Mouse (Mus musculus): Measurements from ENCODE around the gene Wscd1.

Wscd1 gene

GRCm38 (mm10) chr11:71767726-71768125 is 18.0 kb downstream of the Wscd1 start:
- in situ Hi-C loops (cut with MboI; ENCODE audit: low sequenced_read_pairs), result no loop called here

GRCm38 (mm10) chr11:71769744-71770143 is 20.0 kb downstream of the Wscd1 start:
- in situ Hi-C loops (cut with MboI; ENCODE audit: low sequenced_read_pairs), result no loop called here

GRCm38 (mm10) chr11:71770479-71770878 is 20.8 kb downstream of the Wscd1 start:
- in situ Hi-C loops (cut with MboI; ENCODE audit: low sequenced_read_pairs), result no loop called here

- in situ Hi-C loops (cut with MboI; ENCODE audit: low sequenced_read_pairs), result no loop called here
Observed at GRCm38 (mm10) chr11:71771074-71771473, 21.4 kb downstream of the Wscd1 start.

- in situ Hi-C loops (cut with MboI; ENCODE audit: low sequenced_read_pairs), result no loop called here
Observed at GRCm38 (mm10) chr11:71772056-71772455, 22.3 kb downstream of the Wscd1 start.

GRCm38 (mm10) chr11:71772802-71773201 is 23.1 kb downstream of the Wscd1 start:
- in situ Hi-C loops (cut with MboI; ENCODE audit: low sequenced_read_pairs), result no loop called here

- in situ Hi-C loops (cut with MboI; ENCODE audit: low sequenced_read_pairs), result no loop called here
Observed at GRCm38 (mm10) chr11:71773986-71774767, 24.5 kb downstream of the Wscd1 start.

- in situ Hi-C loops (cut with MboI; ENCODE audit: low sequenced_read_pairs), result no loop called here
Observed at GRCm38 (mm10) chr11:71775056-71775455, 25.3 kb downstream of the Wscd1 start.

GRCm38 (mm10) chr11:71779642-71780041 is 29.9 kb downstream of the Wscd1 start:
- in situ Hi-C loops (cut with MboI; ENCODE audit: low sequenced_read_pairs), result no loop called here

GRCm38 (mm10) chr11:71781737-71782354 is 32.1 kb downstream of the Wscd1 start:
- in situ Hi-C loops (cut with MboI; ENCODE audit: low sequenced_read_pairs), result no loop called here

- in situ Hi-C loops (cut with MboI; ENCODE audit: low sequenced_read_pairs), result no loop called here
Observed at GRCm38 (mm10) chr11:71785499-71785898, 35.8 kb downstream of the Wscd1 start.

GRCm38 (mm10) chr11:71788209-71788608 is 38.5 kb downstream of the Wscd1 start:
- in situ Hi-C loops (cut with MboI; ENCODE audit: low sequenced_read_pairs), result no loop called here

- in situ Hi-C loops (cut with MboI; ENCODE audit: low sequenced_read_pairs), result no loop called here
Observed at GRCm38 (mm10) chr11:71790227-71790626, 40.5 kb downstream of the Wscd1 start.

- in situ Hi-C loops (cut with MboI; ENCODE audit: low sequenced_read_pairs), result no loop called here
Observed at GRCm38 (mm10) chr11:71799206-71799605, 49.5 kb downstream of the Wscd1 start.

GRCm38 (mm10) chr11:71808521-71808920 is 58.8 kb downstream of the Wscd1 start:
- in situ Hi-C loops (cut with MboI; ENCODE audit: low sequenced_read_pairs), result no loop called here

- in situ Hi-C loops (cut with MboI; ENCODE audit: low sequenced_read_pairs), result no loop called here
Observed at GRCm38 (mm10) chr11:71811828-71812227, 62.1 kb downstream of the Wscd1 start.

GRCm38 (mm10) chr11:71812921-71813320 is 63.2 kb downstream of the Wscd1 start:
- in situ Hi-C loops (cut with MboI; ENCODE audit: low sequenced_read_pairs), result no loop called here

GRCm38 (mm10) chr11:71814511-71814910 is 64.8 kb downstream of the Wscd1 start:
- in situ Hi-C loops (cut with MboI; ENCODE audit: low sequenced_read_pairs), result no loop called here

- in situ Hi-C loops (cut with MboI; ENCODE audit: low sequenced_read_pairs), result no loop called here
Observed at GRCm38 (mm10) chr11:71815326-71815725, 65.6 kb downstream of the Wscd1 start.

- in situ Hi-C loops (cut with MboI; ENCODE audit: low sequenced_read_pairs), result no loop called here
Observed at GRCm38 (mm10) chr11:71816918-71817317, 67.2 kb downstream of the Wscd1 start.

- in situ Hi-C loops (cut with MboI; ENCODE audit: low sequenced_read_pairs), result no loop called here
Observed at GRCm38 (mm10) chr11:71817341-71817740, 67.6 kb downstream of the Wscd1 start.

- in situ Hi-C loops (cut with MboI; ENCODE audit: low sequenced_read_pairs), result no loop called here
Observed at GRCm38 (mm10) chr11:71818111-71818510, 68.4 kb downstream of the Wscd1 start.

Data from CH12F3 (cell line).